ENCODE assay signal across 8 mouse cellular contexts in the genomic region with DNA sequence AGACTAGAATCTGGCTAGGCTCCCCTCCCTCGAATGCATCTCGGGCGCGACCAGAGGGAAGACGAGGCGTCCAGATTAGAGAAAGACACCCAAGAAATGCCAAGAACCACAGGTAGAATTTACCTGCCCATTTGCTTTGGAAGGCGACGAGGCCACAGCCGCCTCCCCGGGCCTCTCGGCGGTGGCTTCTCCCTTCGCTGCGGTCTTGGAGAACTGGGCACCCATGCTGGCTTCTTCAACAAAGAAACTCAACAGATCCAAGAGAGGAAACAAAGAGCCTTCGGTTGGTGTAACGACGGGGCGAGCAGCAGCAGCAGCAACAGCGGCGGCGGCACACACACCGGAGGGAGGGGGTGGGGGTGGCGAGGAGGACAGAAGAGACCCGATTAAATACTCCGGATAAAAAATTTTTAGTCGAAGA. TPM values are rescaled to one million over a fixed set of nuclear protein-coding genes. Genes with fewer than 3 reads are reported as not detected.
DNase-seq lines count a peak whose midpoint lies in the region; ATAC-seq and TF ChIP-seq lines count a peak whose summit lies in the region.

No protein-coding gene starts in this region.

- H3K4me3 ChIP-seq in C2C12 (ENCODE audit: insufficient read depth, poor library complexity, severe bottlenecking) = peak overlapping the region; percentile 94
- H3K4me3 ChIP-seq in embryonic facial prominence, embryonic 15.5 days (replicated peaks) = peak overlapping the region; percentile 84
- peak overlapping the region; percentile 81 for H3K4me3 ChIP-seq in lung, embryonic 16.5 days (ENCODE audit: low read length)

- WGBS in embryonic facial prominence, embryonic 15.5 days = 0% methylated on average over 26 of the region's 26 CpGs
- under 1% methylated on average over 26 of the region's 26 CpGs for WGBS in lung, embryonic 16.5 days

- H3K9me3 ChIP-seq in embryonic facial prominence, embryonic 15.5 days (replicated peaks) = no peaks in the 10 kb centered on the region
- H3K9me3 ChIP-seq in lung, embryonic 16.5 days (ENCODE audit: control insufficient read depth, low read length) = no peaks in the 10 kb centered on the region

- H3K9ac ChIP-seq in embryonic facial prominence, embryonic 15.5 days = peak overlapping the region; percentile 99
- H3K9ac ChIP-seq in lung, embryonic 16.5 days (ENCODE audit: low read length) = peak overlapping the region; percentile 97

- TF ChIP-seq CTCF in C2C12 (IDR thresholded peaks at IDR 0.05; ENCODE audit: control insufficient read depth, insufficient read depth, insufficient read length) = no peak

- H3K79me3 ChIP-seq in C2C12 (ENCODE audit: low read depth) = peaks cover 32% of the 10 kb centered on the region

- peak; percentile 64 for DNase-seq in adrenal gland, adult 2 months
- DNase-seq in heart, postnatal 25 days (ENCODE audit: low spot score) = peak; percentile 5
- DNase-seq in layer of hippocampus, postnatal 10 days (ENCODE audit: low spot score in 2 of 2) = peak; percentile 53 to 65
- peak; percentile 56 for DNase-seq in right cerebral cortex, postnatal 4 days

- ATAC-seq in embryonic facial prominence, embryonic 15.5 days (ENCODE audit: insufficient number of reproducible peaks, low FRiP score, low TSS enrichment, low read depth) = no peak
- no peak for ATAC-seq in lung, embryonic 16.5 days (ENCODE audit: low read depth)
- ATAC-seq in granulocyte monocyte progenitor cell, adult 5-6 weeks (replicated peaks; ENCODE audit: poor library complexity, severe bottlenecking) = no peak

- H3K27me3 ChIP-seq in C2C12 (ENCODE audit: control insufficient read depth, insufficient read depth, insufficient read length) = no peaks in the 10 kb centered on the region
- no peaks in the 10 kb centered on the region for H3K27me3 ChIP-seq in embryonic facial prominence, embryonic 15.5 days
- no peaks in the 10 kb centered on the region for H3K27me3 ChIP-seq in lung, embryonic 16.5 days (ENCODE audit: control insufficient read depth, insufficient read depth, low read depth, low read length)

- peaks cover 11% of the 10 kb centered on the region; the same call in 1 of the 2 replicates for H3K4me1 ChIP-seq in embryonic facial prominence, embryonic 15.5 days
- peaks cover 11% of the 10 kb centered on the region for H3K4me1 ChIP-seq in lung, embryonic 16.5 days (replicated peaks; ENCODE audit: control insufficient read depth, insufficient read depth, low read length)

- H3K79me2 ChIP-seq in C2C12 (ENCODE audit: control insufficient read depth, insufficient read depth) = peaks cover 44% of the 10 kb centered on the region

- peaks cover 21% of the 10 kb centered on the region for H3K36me3 ChIP-seq in C2C12 (ENCODE audit: control insufficient read depth, insufficient read depth)
- H3K36me3 ChIP-seq in embryonic facial prominence, embryonic 15.5 days = peaks cover 5% of the 10 kb centered on the region; the same call in 1 of the 2 replicates
- H3K36me3 ChIP-seq in lung, embryonic 16.5 days (ENCODE audit: control insufficient read depth, insufficient read depth, low read length) = peaks cover 12% of the 10 kb centered on the region

- intact Hi-C loops in heart, postnatal 25 days (cut with DNase I) = loop anchor here (5.0 kb wide), 7 partner anchors 126 to 1414 kb away; no protein-coding TSS in a partner anchor

- peak overlapping the region; percentile 81; the same call in 1 of the 2 replicates for H3K4me2 ChIP-seq in embryonic facial prominence, embryonic 15.5 days (replicated peaks)
- peak overlapping the region; percentile 49 for H3K4me2 ChIP-seq in lung, embryonic 16.5 days (ENCODE audit: low read depth, low read length)

- peak overlapping the region; percentile 99 for H3K27ac ChIP-seq in embryonic facial prominence, embryonic 15.5 days (replicated peaks)
- peak overlapping the region; percentile 92 for H3K27ac ChIP-seq in lung, embryonic 16.5 days (ENCODE audit: low read length)

- peak overlapping the region; percentile 87 for H3ac ChIP-seq in C2C12 (ENCODE audit: control insufficient read depth, insufficient read length, low read depth)

TF ChIP-seq in C2C12, 6 proteins besides CTCF, POLR2A, EP300 and RAD21:
- no peak for TF ChIP-seq USF1 (IDR thresholded peaks at IDR 0.05; ENCODE audit: low read depth)
- no peak for TF ChIP-seq FOSL1 (IDR thresholded peaks at IDR 0.05; ENCODE audit: insufficient read depth, low read length, poor library complexity, severe bottlenecking)
- TF ChIP-seq MAX (IDR thresholded peaks at IDR 0.05) = no peak
- TF ChIP-seq MYOG (IDR thresholded peaks at IDR 0.05; ENCODE audit: control insufficient read depth, extremely low read depth, insufficient read length) = no peak
- TF ChIP-seq MYOD1 (IDR thresholded peaks at IDR 0.05; ENCODE audit: control insufficient read depth, insufficient read length, low read depth) = no peak
- TF ChIP-seq CEBPB (IDR thresholded peaks at IDR 0.05; ENCODE audit: low read depth) = no peak
TF ChIP-seq in C2C12: peak in this region for 0.

RNA-seq across cellular contexts. Expression of gene Marcks, which starts 0.4 kb away (rescaled TPM):
- polyA plus RNA-seq in C2C12 (2012; fragmentation: generic; extraction: Trizol) = 26.6 TPM
- total RNA-seq in adrenal gland, adult 2 months (2021) = 10 to 100 TPM; 39.4 to 50.3 TPM
- 18.2 and 35.6 TPM in 2 replicates for polyA plus RNA-seq in adrenal gland, adult 2 months (2012; rRNA removed)
- 141 and 153 TPM in 2 replicates for polyA plus RNA-seq in embryonic facial prominence, embryonic 15.5 days (2015; fragmentation: Nextera tagmentation; extraction: Ambion mirVana)
- 10 to 100 TPM; 47.8 to 49.3 TPM for total RNA-seq in heart, postnatal 25 days (2021)
- 100 to 1,000 TPM; 286 to 292 TPM for total RNA-seq in layer of hippocampus, postnatal 10 days (2021)
- polyA plus RNA-seq in lung, embryonic 16.5 days (2015; fragmentation: Nextera tagmentation; extraction: Ambion mirVana) = 77.9 and 83.9 TPM in 2 replicates
- total RNA-seq in granulocyte monocyte progenitor cell, adult 5-6 weeks (2014; fragmentation: Nextera tagmentation) = 5.1 TPM in 2 replicates
- total RNA-seq in granulocyte monocyte progenitor cell, adult 5-6 weeks (2017) = 8.5 and 10.1 TPM in 2 replicates

Comparison
In these comparisons a context has a peak if more than half of its experiments do, and no peak if none do; other contexts are left out.
1. DNase-seq: peak in every context shown above with its lines; median percentile 64 in adrenal gland, adult 2 months; 59 in layer of hippocampus, postnatal 10 days; 56 in right cerebral cortex, postnatal 4 days; 5 in heart, postnatal 25 days.
2. RNA of gene Marcks, which starts 0.4 kb away (total RNA-seq): 286 to 292 TPM in layer of hippocampus, postnatal 10 days; 39.4 to 50.3 TPM in adrenal gland, adult 2 months, 47.8 to 49.3 TPM in heart, postnatal 25 days and 5.1 to 10.1 TPM in granulocyte monocyte progenitor cell, adult 5-6 weeks; every median in the first group is over 4 times any median in the second.
3. Peak in every context shown above with its lines, with median percentiles within 50 percentile points of each other: H3K4me3 ChIP-seq.